Mouse (Mus musculus) brain, adult 10 weeks (tissue): ENCODE measurements around the gene Pea15a. TPM values are rescaled to one million over a fixed set of nuclear protein-coding genes. Genes with fewer than 3 reads are reported as not detected.

ENCODE experiments used
- polyA plus RNA-seq: library from polyadenylated mRNA; stranded (reverse); fragments of 350-450 nt; fragmentation: Illumina TruSeq; extraction: RNeasy Lipid Tissue Mini Kit (QIAGEN cat#74804); gene quantifications from one replicate; pipeline ENCODE4 v1.2.3, GENCODE M21; 2015; ENCODE audit warnings: low read depth, low replicate concordance

The Pea15a gene
- 541 TPM for polyA plus RNA-seq

GRCm38 (mm10) chr1:172206141-172206917 is at the start of gene Pea15a:
Pea15a (minus strand) TSS chr1:172206804.

GRCm38 (mm10) chr1:172219451-172220406 is 13.1 kb upstream of the Pea15a start, which contains the start of gene Casq1:
Casq1 (minus strand) TSS chr1:172219868.

GRCm38 (mm10) chr1:172147835-172148278 is 58.7 kb downstream of the Pea15a start, which contains the start of gene Dcaf8:
Dcaf8 (plus strand) TSS chr1:172148084.

Other genes with a start within 250 kb of the Pea15a start
- gene Vangl2, start 178.4 kb downstream of the Pea15a start, polyA plus RNA-seq, result 6.4 TPM
- gene Nhlh1, start 149.2 kb downstream of the Pea15a start, polyA plus RNA-seq, result 0.42 TPM
- 128 TPM for gene Copa, start 124.3 kb downstream of the Pea15a start, polyA plus RNA-seq
- gene Ncstn, start 124.0 kb downstream of the Pea15a start, polyA plus RNA-seq, result 56.8 TPM
- gene Pex19, start 80.0 kb downstream of the Pea15a start, polyA plus RNA-seq, result 102 TPM
- 114 TPM for gene Dcaf8, start 58.7 kb downstream of the Pea15a start, polyA plus RNA-seq
- 2.0 TPM for gene Casq1, start 13.1 kb upstream of the Pea15a start, polyA plus RNA-seq
- gene Atp1a4, start 51.6 kb upstream of the Pea15a start, polyA plus RNA-seq, result not detected
- gene Igsf8, start 54.8 kb upstream of the Pea15a start, polyA plus RNA-seq, result 168 TPM
- 494 TPM for gene Atp1a2, start 91.3 kb upstream of the Pea15a start, polyA plus RNA-seq
- gene Kcnj9, start 122.5 kb upstream of the Pea15a start, polyA plus RNA-seq, result 91.1 TPM
- 128 TPM for gene Kcnj10, start 134.4 kb upstream of the Pea15a start, polyA plus RNA-seq
- gene Pigm, start 169.7 kb upstream of the Pea15a start, polyA plus RNA-seq, result 5.5 TPM